Mouse (Mus musculus) heart, postnatal 0 days (tissue): Measurements from ENCODE around the gene Dlg2.

Experiments
- CTCF ChIP-seq: IDR thresholded peaks from 2 replicates; pipeline ENCODE4 v1.5.1; 2016; ENCODE audit warnings: antibody characterized with exemption, control low read depth, low read depth
- EP300 ChIP-seq: IDR thresholded peaks from 2 replicates; pipeline ENCODE4 v1.6.1; 2016; ENCODE audit warnings: antibody characterized with exemption, low read depth

DNA sequence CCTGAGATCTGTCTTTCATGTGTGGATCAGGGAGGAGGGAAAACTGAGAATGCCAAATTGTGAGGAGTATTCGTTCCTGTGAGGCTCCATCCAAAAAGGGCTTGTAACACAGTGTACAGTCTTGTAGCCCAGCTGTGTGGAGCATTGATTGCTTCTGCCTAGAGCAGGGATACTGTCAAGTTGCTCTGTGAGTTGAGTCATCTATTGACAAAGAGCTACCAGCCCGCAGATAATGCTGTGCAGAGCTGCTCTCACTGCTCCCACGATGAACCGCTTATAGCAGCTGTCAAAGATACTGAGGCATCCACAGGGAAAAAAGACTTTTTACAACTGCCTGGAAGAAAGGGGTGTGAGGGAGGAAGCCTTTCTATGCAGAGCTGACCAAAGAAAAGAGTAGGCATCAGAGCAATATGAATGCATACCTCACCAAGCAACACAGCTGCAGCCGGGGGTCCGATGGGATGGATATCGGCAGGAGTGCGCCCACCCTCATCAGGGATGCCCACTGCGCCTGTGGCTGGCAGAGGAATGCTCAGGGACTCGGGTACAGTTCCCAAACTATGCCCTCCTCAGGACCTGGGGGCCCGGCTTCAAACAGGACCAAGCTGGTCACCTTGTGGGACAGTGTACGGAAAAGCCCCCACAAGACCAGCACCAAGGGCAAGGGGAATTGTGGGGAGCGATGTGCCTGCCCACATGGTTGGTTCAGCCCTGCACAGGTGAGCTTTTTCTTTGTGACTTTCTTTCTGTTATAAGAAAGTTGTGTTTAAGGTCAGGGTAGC is 1196.0 kb downstream of the Dlg2 start:
- no peak for TF ChIP-seq CTCF
- TF ChIP-seq EP300, result no peak
